Mouse (Mus musculus): ENCODE results near the gene Ccdc151.
A peak's percentile ranks its signal among the peaks of the same experiment; 100 is the strongest.

The Ccdc151 gene

GRCm38 (mm10) chr9:21955570-21956281, 46.7 kb downstream of the Ccdc151 start, which contains the start of gene Swsap1:
Swsap1 (plus strand) TSS chr9:21955755.
- peak; percentile 98 to 99 for DNase-seq

GRCm38 (mm10) chr9:21955225-21955569, 47.2 kb downstream of the Ccdc151 start:
- no peak for DNase-seq

GRCm38 (mm10) chr9:21954635-21955034, 47.8 kb downstream of the Ccdc151 start:
- no peak for DNase-seq

- no peak for DNase-seq
Measured at GRCm38 (mm10) chr9:21953600-21953999, 48.8 kb downstream of the Ccdc151 start.

GRCm38 (mm10) chr9:21951977-21952376, 50.5 kb downstream of the Ccdc151 start:
- DNase-seq: no peak

GRCm38 (mm10) chr9:21950322-21950721, 52.1 kb downstream of the Ccdc151 start:
- peak; percentile 86 to 89 for DNase-seq

- DNase-seq: no peak
Measured at GRCm38 (mm10) chr9:21948790-21949189, 53.6 kb downstream of the Ccdc151 start.

GRCm38 (mm10) chr9:21948146-21948545, 54.3 kb downstream of the Ccdc151 start:
- no peak for DNase-seq

- no peak for DNase-seq
Measured at GRCm38 (mm10) chr9:21947540-21948130, 54.8 kb downstream of the Ccdc151 start.

- DNase-seq: peak; percentile 41 to 59
Measured at GRCm38 (mm10) chr9:21944267-21944666, 58.2 kb downstream of the Ccdc151 start.

- DNase-seq: no peak
Measured at GRCm38 (mm10) chr9:21943638-21944037, 58.8 kb downstream of the Ccdc151 start.

GRCm38 (mm10) chr9:21943046-21943445, 59.4 kb downstream of the Ccdc151 start:
- no peak for DNase-seq

Measured in kidney, postnatal 4 days (tissue).